Mouse (Mus musculus) kidney, adult 2 months (tissue): ENCODE measurements around the gene Zbtb20.

Source experiments
- CTCF ChIP-seq: fragments of 200-500 bp; conservative IDR thresholded peaks from 2 replicates; pipeline ENCODE4 v1.5.1; 2011; ENCODE audit warnings: low read depth, mild to moderate bottlenecking, control low read depth, low read length, moderate library complexity, mixed read lengths; ENCODE audit not compliant: insufficient read depth, insufficient read length
- POLR2A ChIP-seq: fragments of 200-500 bp; IDR thresholded peaks from one replicate; pipeline ENCODE4 v1.6.1; 2011; ENCODE audit warnings: low read depth, low read length, control low read depth

DNA sequence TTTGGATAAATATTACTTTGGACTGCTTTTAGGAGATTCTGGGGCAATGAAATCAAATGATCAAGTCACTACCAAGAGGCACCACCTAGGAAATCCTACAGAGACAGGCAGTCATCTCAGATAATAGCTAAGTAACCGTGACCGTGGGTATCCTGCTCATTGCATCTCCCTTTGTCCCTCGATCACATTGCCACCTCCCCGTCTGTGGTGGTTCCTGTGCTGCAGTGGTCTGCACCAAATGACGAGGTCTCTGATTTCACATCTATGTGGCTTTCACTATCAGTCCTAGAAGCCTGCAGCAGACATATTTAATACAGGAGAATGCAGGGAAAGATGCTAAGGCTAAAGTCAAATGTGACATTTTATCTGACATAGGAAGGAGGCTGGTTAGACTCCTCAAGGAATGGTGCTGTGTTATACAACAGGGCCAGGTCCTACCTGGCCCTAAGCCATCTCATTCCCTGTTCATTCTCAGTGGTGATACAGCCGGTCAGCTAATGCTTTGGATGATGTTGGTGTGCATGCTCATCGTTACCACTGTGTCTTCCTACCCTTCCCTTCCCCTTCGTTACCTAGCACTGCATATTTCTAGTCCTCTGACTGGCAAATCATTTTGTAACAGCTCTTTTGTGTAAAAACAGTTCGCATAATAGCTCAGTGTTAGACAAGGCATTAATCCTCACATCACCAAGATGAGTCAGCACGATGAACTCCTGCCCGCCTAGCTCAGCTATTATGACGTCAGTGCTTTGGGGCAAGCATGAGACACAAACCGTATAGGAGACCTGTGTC, 588.2 kb downstream of the Zbtb20 start:
- TF ChIP-seq CTCF, result no peak
- TF ChIP-seq POLR2A, result no peak
